In the genomic region with DNA sequence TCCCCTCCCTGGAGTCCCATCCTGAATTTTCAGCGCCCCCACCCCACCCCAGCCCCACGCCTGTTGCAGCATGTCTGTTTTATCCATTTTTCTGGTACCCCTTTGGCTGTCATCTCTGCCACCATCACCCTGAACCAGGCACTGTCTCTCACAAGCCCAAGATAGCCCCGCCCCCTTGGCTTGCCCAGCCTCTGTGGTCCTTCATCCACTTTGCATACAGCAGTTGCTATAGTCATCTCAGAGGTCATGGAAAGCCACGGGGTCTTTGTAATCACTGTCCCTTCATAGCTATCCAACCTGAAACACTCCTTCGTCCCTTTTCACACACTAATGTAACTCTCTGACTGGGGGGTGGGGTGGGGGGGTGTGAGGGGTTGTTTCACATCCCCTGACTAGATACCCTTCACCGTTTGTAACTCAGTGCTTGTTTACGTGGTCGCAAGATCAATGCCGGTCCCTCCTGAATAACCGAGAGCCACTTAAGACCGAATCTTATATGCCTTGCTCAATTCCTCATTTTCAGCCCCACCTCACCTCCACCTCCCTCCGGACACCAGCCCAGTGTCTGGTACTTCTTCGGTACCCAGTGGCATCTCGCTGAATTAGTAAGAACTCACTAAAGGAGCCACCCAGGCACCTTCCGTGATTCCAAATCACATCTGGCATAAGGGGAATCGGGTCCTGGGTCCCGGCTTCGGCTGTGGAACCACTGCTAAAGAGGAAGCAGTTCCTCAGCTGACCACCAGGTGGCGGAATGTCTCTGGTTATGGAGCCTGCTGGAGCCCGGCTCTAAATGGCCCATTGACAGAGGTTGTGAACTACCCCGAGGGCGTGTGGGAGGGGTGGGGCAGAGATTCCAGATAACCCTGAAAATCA, we compare ENCODE assay signal across 8 mouse cellular contexts. TPM values are rescaled to one million over a fixed set of nuclear protein-coding genes. Genes with fewer than 3 reads are reported as not detected.
A peak's percentile ranks its signal among the peaks of the same experiment; 100 is the strongest.
DNase-seq lines count a peak whose midpoint lies in the region; ATAC-seq and TF ChIP-seq lines count a peak whose summit lies in the region.

No protein-coding gene starts in this region.

- H3K4me3 ChIP-seq in CH12.LX (replicated peaks in 1 of 3; ENCODE audit: low read depth in 2 of 3, low read length in 2 of 3, poor library complexity in 1 of 3): peak overlapping the region; percentile 24 to 26 (median 26)
- H3K4me3 ChIP-seq in forebrain, embryonic 14.5 days (ENCODE audit: low read depth, low read length): no peak overlapping the region
- H3K4me3 ChIP-seq in liver, embryonic 16.5 days (ENCODE audit: low read depth, low read length): no peak overlapping the region
- peak overlapping the region; percentile 15; the same call in 1 of the 2 replicates for H3K4me3 ChIP-seq in neural tube, embryonic 13.5 days

- TF ChIP-seq RAD21 in CH12.LX (IDR thresholded peaks at IDR 0.05; ENCODE audit: low read depth, low read length): peak; percentile 89

- ATAC-seq in cerebellum, adult (ENCODE audit: insufficient number of reproducible peaks, low FRiP score, low TSS enrichment): peak; percentile 52; the same call in 1 of the 2 replicates
- ATAC-seq in forebrain, embryonic 14.5 days: peak; percentile 83
- ATAC-seq in liver, embryonic 16.5 days (ENCODE audit: low read depth): peak; percentile 70
- peak; percentile 67 for ATAC-seq in neural tube, embryonic 13.5 days (ENCODE audit: low read depth)

- peaks cover 25% of the 10 kb centered on the region for H3K27me3 ChIP-seq in CH12.LX (replicated peaks)
- peaks cover 3% of the 10 kb centered on the region; the same call in 1 of the 2 replicates for H3K27me3 ChIP-seq in forebrain, embryonic 14.5 days (replicated peaks; ENCODE audit: control insufficient read depth, insufficient read depth, low read length)
- H3K27me3 ChIP-seq in liver, embryonic 16.5 days (ENCODE audit: control insufficient read depth, insufficient read depth, low read depth, low read length): no peaks in the 10 kb centered on the region; the same call in 1 of the 2 replicates
- peaks cover 15% of the 10 kb centered on the region; the same call in 1 of the 2 replicates for H3K27me3 ChIP-seq in neural tube, embryonic 13.5 days

- no peaks in the 10 kb centered on the region for H3K36me3 ChIP-seq in CH12.LX (replicated peaks in 1 of 2; ENCODE audit: control insufficient read depth in 1 of 2, insufficient read depth in 1 of 2, low read length in 1 of 2)
- H3K36me3 ChIP-seq in forebrain, embryonic 14.5 days (ENCODE audit: control insufficient read depth, insufficient read depth, low read length): no peaks in the 10 kb centered on the region
- no peaks in the 10 kb centered on the region for H3K36me3 ChIP-seq in liver, embryonic 16.5 days (ENCODE audit: control insufficient read depth, insufficient read depth)
- no peaks in the 10 kb centered on the region for H3K36me3 ChIP-seq in neural tube, embryonic 13.5 days

- DNase-seq in CH12.LX (ENCODE audit: extremely low read depth): peak; percentile 85
- DNase-seq in forebrain, embryonic 14.5 days (ENCODE audit: low spot score): peak; percentile 89
- DNase-seq in heart, postnatal 14 days: peak; percentile 86 to 92
- peak; percentile 69 for DNase-seq in large intestine, adult 2 months (ENCODE audit: low read depth, low spot score)
- peak; percentile 32 for DNase-seq in telencephalon, adult 2 months (ENCODE audit: low read depth, low spot score)

- peak overlapping the region; percentile 99 for H3K4me2 ChIP-seq in CH12.LX (ENCODE audit: insufficient read depth, low read depth, poor library complexity, severe bottlenecking)
- H3K4me2 ChIP-seq in forebrain, embryonic 14.5 days (ENCODE audit: low read length): peak overlapping the region; percentile 33
- no peak overlapping the region for H3K4me2 ChIP-seq in liver, embryonic 16.5 days (ENCODE audit: low read depth, low read length)
- peak overlapping the region; percentile 48 for H3K4me2 ChIP-seq in neural tube, embryonic 13.5 days

- TF ChIP-seq POLR2A in CH12.LX (IDR thresholded peaks at IDR 0.05; ENCODE audit: low read depth, low read length): no peak

- H3K4me1 ChIP-seq in CH12.LX (ENCODE audit: control insufficient read depth in 1 of 2, insufficient read depth in 2 of 2): peaks cover 3 to 25% of the 10 kb centered on the region in 2 experiments; a peak in 3 of 4 replicates
- H3K4me1 ChIP-seq in forebrain, embryonic 14.5 days (ENCODE audit: control insufficient read depth, insufficient read depth, low read length): peaks cover 2% of the 10 kb centered on the region; the same call in 1 of the 2 replicates
- H3K4me1 ChIP-seq in liver, embryonic 16.5 days (ENCODE audit: control insufficient read depth, low read depth, low read length): no peaks in the 10 kb centered on the region
- H3K4me1 ChIP-seq in neural tube, embryonic 13.5 days (replicated peaks): peaks cover 13% of the 10 kb centered on the region

- peak; percentile 79 to 97 for TF ChIP-seq CTCF in CH12.LX (conservative IDR thresholded peaks at IDR 0.05 in 1 of 2, IDR thresholded peaks at IDR 0.05 in 1 of 2; ENCODE audit: low read depth in 2 of 2, low read length in 2 of 2)

- in situ Hi-C loops in CH12.LX (cut with MboI; ENCODE audit: low pct_ligation_motif_present, low pct_unique_long_range_greater_than_20kb, low sequenced_read_pairs): no loop called here

- 0 out of 2 replicates have a peak overlapping the region, but pooled peaks have one; percentile 30 for H3K9ac ChIP-seq in CH12.LX (ENCODE audit: insufficient read depth, low read depth)
- H3K9ac ChIP-seq in forebrain, embryonic 14.5 days (ENCODE audit: low read length): no peak overlapping the region; the same call in 1 of the 2 replicates
- H3K9ac ChIP-seq in liver, embryonic 16.5 days (ENCODE audit: low read depth, low read length): no peak overlapping the region
- H3K9ac ChIP-seq in neural tube, embryonic 13.5 days: peak overlapping the region; percentile 50

- H3K27ac ChIP-seq in CH12.LX (ENCODE audit: insufficient read depth, low read depth): no peak overlapping the region
- no peak overlapping the region for H3K27ac ChIP-seq in forebrain, embryonic 14.5 days (ENCODE audit: low read depth, low read length)
- no peak overlapping the region for H3K27ac ChIP-seq in liver, embryonic 16.5 days (ENCODE audit: low read length)
- no peak overlapping the region for H3K27ac ChIP-seq in neural tube, embryonic 13.5 days (replicated peaks)

- H3K79me2 ChIP-seq in CH12.LX (replicated peaks; ENCODE audit: control insufficient read depth, extremely low read depth, insufficient read depth, poor library complexity, severe bottlenecking): no peaks in the 10 kb centered on the region

- H3K9me3 ChIP-seq in CH12.LX (replicated peaks; ENCODE audit: low read length): no peaks in the 10 kb centered on the region
- H3K9me3 ChIP-seq in forebrain, embryonic 14.5 days (replicated peaks; ENCODE audit: control insufficient read depth, low read length): no peaks in the 10 kb centered on the region
- H3K9me3 ChIP-seq in liver, embryonic 16.5 days (replicated peaks; ENCODE audit: control insufficient read depth, low read length): no peaks in the 10 kb centered on the region
- H3K9me3 ChIP-seq in neural tube, embryonic 13.5 days: no peaks in the 10 kb centered on the region

- intact Hi-C loops in heart, postnatal 14 days (cut with DNase I): loop anchor here (1.0 kb wide), 2 partner anchors 28 to 49 kb away; no protein-coding TSS in a partner anchor

- dilution Hi-C loops in CH12.LX (cut with MboI; ENCODE audit: extremely low pct_ligation_motif_present, extremely low pct_unique_long_range_greater_than_20kb, low sequenced_read_pairs): no loop called here

- WGBS in forebrain, embryonic 14.5 days: 14% methylated on average over 22 of the region's 22 CpGs
- 16% methylated on average over 22 of the region's 22 CpGs for WGBS in large intestine, adult 2 months
- 10% methylated on average over 22 of the region's 22 CpGs for WGBS in liver, embryonic 16.5 days (ENCODE audit: insufficient replicate concordance)
- WGBS in neural tube, embryonic 13.5 days: 14% methylated on average over 22 of the region's 22 CpGs

- no peak for TF ChIP-seq EP300 in CH12.LX (IDR thresholded peaks at IDR 0.05; ENCODE audit: low read length)

TF ChIP-seq in CH12.LX, 34 proteins besides CTCF, POLR2A, EP300 and RAD21 (continues in another document):
- TF ChIP-seq TBP (conservative IDR thresholded peaks at IDR 0.05; ENCODE audit: low read depth, low read length) (no peak), HCFC1 (IDR thresholded peaks at IDR 0.05; ENCODE audit: low read depth, low read length) (no peak; the same call in 1 of the 2 replicates), ZNF384 (IDR thresholded peaks at IDR 0.05; ENCODE audit: low read depth, low read length) (no peak), SMC3 (IDR thresholded peaks at IDR 0.05; ENCODE audit: low read depth, low read length) (peak; percentile 95), CHD1 (IDR thresholded peaks at IDR 0.05; ENCODE audit: low read depth, low read length) (no peak), TCF12 (IDR thresholded peaks at IDR 0.05; ENCODE audit: low read depth, low read length) (no peak), USF1 (IDR thresholded peaks at IDR 0.05; ENCODE audit: low read depth, low read length) (no peak), POLR2AphosphoS2 (IDR thresholded peaks at IDR 0.05; ENCODE audit: low read depth, low read length) (no peak), IRF4 (IDR thresholded peaks at IDR 0.05; ENCODE audit: low read depth, low read length) (peak; percentile 51), JUND (conservative IDR thresholded peaks at IDR 0.05; ENCODE audit: low read depth, low read length) (no peak), MAFK (IDR thresholded peaks at IDR 0.05; ENCODE audit: insufficient replicate concordance, low read length) (no peak)

RNA-seq across cellular contexts. Expression of a gene that starts 19.2 kb away (rescaled TPM):
- total RNA-seq in CH12.LX (2012; rRNA removed) (0.13 TPM in 1 of 2 replicates, not detected in the other), CH12.LX (2014; rRNA removed) (not detected in 2 replicates)
- 0.22 and 0.24 TPM in 2 replicates for polyA plus RNA-seq in CH12.LX (2012; ENCODE audit: insufficient read length, low read depth)
- polyA plus RNA-seq in forebrain, embryonic 14.5 days (2014; fragmentation: Nextera tagmentation; extraction: Ambion mirVana): 0.55 and 0.79 TPM in 2 replicates
- 1 to 10 TPM; 5.8 to 5.9 TPM for total RNA-seq in heart, postnatal 14 days (2021)
- 2.2 and 2.8 TPM in 2 replicates for polyA plus RNA-seq in large intestine, adult 2 months (2012; rRNA removed)
- polyA plus RNA-seq in liver, embryonic 16.5 days (2015; fragmentation: Nextera tagmentation; extraction: Ambion mirVana): 0.44 and 0.53 TPM in 2 replicates
- polyA plus RNA-seq in neural tube, embryonic 13.5 days (2015; fragmentation: Nextera tagmentation; extraction: Ambion mirVana): 0.81 and 1.5 TPM in 2 replicates

RNA-seq across cellular contexts. Expression of a gene that starts 51.8 kb away (rescaled TPM):
- total RNA-seq in CH12.LX (2012; rRNA removed) (25.5 and 28.3 TPM in 2 replicates), CH12.LX (2014; rRNA removed) (23.6 and 23.8 TPM in 2 replicates)
- polyA plus RNA-seq in CH12.LX (2012; ENCODE audit: insufficient read length, low read depth): 90.4 and 98.4 TPM in 2 replicates
- 31.2 and 32.4 TPM in 2 replicates for polyA plus RNA-seq in forebrain, embryonic 14.5 days (2014; fragmentation: Nextera tagmentation; extraction: Ambion mirVana)
- total RNA-seq in heart, postnatal 14 days (2021): 10 to 100 TPM; 17.1 to 18.8 TPM
- polyA plus RNA-seq in large intestine, adult 2 months (2012; rRNA removed): 169 and 205 TPM in 2 replicates
- 28.6 and 30.3 TPM in 2 replicates for polyA plus RNA-seq in liver, embryonic 16.5 days (2015; fragmentation: Nextera tagmentation; extraction: Ambion mirVana)
- 41.4 and 48.5 TPM in 2 replicates for polyA plus RNA-seq in neural tube, embryonic 13.5 days (2015; fragmentation: Nextera tagmentation; extraction: Ambion mirVana)

Comparison
In these comparisons a context has a peak if more than half of its experiments do, and no peak if none do; other contexts are left out.
1. DNase-seq: peak in every context shown above with its lines; median percentile 89 in forebrain, embryonic 14.5 days; 89 in heart, postnatal 14 days; 85 in CH12.LX; 69 in large intestine, adult 2 months; 32 in telencephalon, adult 2 months.
2. H3K4me3 ChIP-seq: peak in CH12.LX (3 of 3) and neural tube, embryonic 13.5 days (single experiment); none in forebrain, embryonic 14.5 days (single experiment) and liver, embryonic 16.5 days (single experiment).
3. H3K9ac ChIP-seq: peak in CH12.LX (single experiment) and neural tube, embryonic 13.5 days (single experiment); none in forebrain, embryonic 14.5 days (single experiment) and liver, embryonic 16.5 days (single experiment).
4. Peak in every context shown above with its lines, with median percentiles within 50 percentile points of each other: ATAC-seq.